Comparison of ENCODE assay signal across 9 mouse cellular contexts in genomic region chr3:100932077-100932944, GRCm38 (mm10). TPM values are rescaled to one million over a fixed set of nuclear protein-coding genes. Genes with fewer than 3 reads are reported as not detected.
DNase-seq lines count a peak whose midpoint lies in the region; ATAC-seq lines count a peak whose summit lies in the region.
"Had no signal": no experiment of that assay in that cellular context is flagged by ENCODE, and none has a peak within 500 bp of the region (broad histone marks: within the 10 kb centered on the region; RNA-seq: fewer than 3 reads in every experiment).

No protein-coding gene starts in this region.

- WGBS in embryonic facial prominence, embryonic 11.5 days = 72% methylated on average over 11 of the region's 11 CpGs
- WGBS in embryonic facial prominence, embryonic 10.5 days = 69% methylated on average over 11 of the region's 11 CpGs

- DNase-seq in embryonic facial prominence, embryonic 11.5 days (ENCODE audit: low spot score) = peak; percentile 21
- DNase-seq in embryonic facial prominence, embryonic 10.5 days (ENCODE audit: low spot score) = no peak
- peak; percentile 26 for DNase-seq in left cerebral cortex, postnatal 4 days
- no peak for DNase-seq in left cerebral cortex, adult 11 months (ENCODE audit: low spot score)
- peak; percentile 50 for DNase-seq in splenic B cell, adult 2 months (ENCODE audit: low read depth, low spot score)
- DNase-seq in adrenal gland, adult 18-20 months (ENCODE audit: low spot score in 2 of 2) = no peak
- no peak for DNase-seq in layer of hippocampus, adult 9-10 months (ENCODE audit: low spot score)

- H3K36me3 ChIP-seq in embryonic facial prominence, embryonic 11.5 days (replicated peaks; ENCODE audit: control insufficient read depth, insufficient read depth, low read depth, low read length) = no peaks in the 10 kb centered on the region; the same call in 1 of the 2 replicates
- peaks cover 85% of the 10 kb centered on the region for H3K36me3 ChIP-seq in embryonic facial prominence, embryonic 10.5 days (replicated peaks)
- no peaks in the 10 kb centered on the region for H3K36me3 ChIP-seq in splenic B cell, adult 2 months (ENCODE audit: control insufficient read depth, insufficient read depth, low read length, poor library complexity, severe bottlenecking)

- intact Hi-C loops in left cerebral cortex, postnatal 4 days (cut with DNase I) = no loop called here

- no peaks in the 10 kb centered on the region for H3K9me3 ChIP-seq in embryonic facial prominence, embryonic 11.5 days (replicated peaks; ENCODE audit: control insufficient read depth, low read length)
- H3K9me3 ChIP-seq in embryonic facial prominence, embryonic 10.5 days = no peaks in the 10 kb centered on the region

- no peak overlapping the region for H3K27ac ChIP-seq in embryonic facial prominence, embryonic 11.5 days (replicated peaks; ENCODE audit: low read depth, low read length)
- no peak overlapping the region for H3K27ac ChIP-seq in embryonic facial prominence, embryonic 10.5 days (replicated peaks)

- no peak for ATAC-seq in embryonic facial prominence, embryonic 11.5 days (replicated peaks; ENCODE audit: insufficient number of reproducible peaks, low FRiP score, low TSS enrichment, low read depth)
- peak; percentile 92 for ATAC-seq in granulocyte monocyte progenitor cell, adult 5-6 weeks (replicated peaks; ENCODE audit: poor library complexity, severe bottlenecking)

- no peaks in the 10 kb centered on the region for H3K4me1 ChIP-seq in embryonic facial prominence, embryonic 11.5 days (ENCODE audit: control insufficient read depth, insufficient read depth, low read length)
- no peaks in the 10 kb centered on the region for H3K4me1 ChIP-seq in embryonic facial prominence, embryonic 10.5 days

- no peak overlapping the region for H3K4me3 ChIP-seq in embryonic facial prominence, embryonic 11.5 days (ENCODE audit: low read depth, low read length)
- H3K4me3 ChIP-seq in embryonic facial prominence, embryonic 10.5 days = no peak overlapping the region
- H3K4me3 ChIP-seq: myocyte had no signal

- no peak overlapping the region for H3K4me2 ChIP-seq in embryonic facial prominence, embryonic 11.5 days (ENCODE audit: low read depth, low read length)

- no peak overlapping the region for H3K9ac ChIP-seq in embryonic facial prominence, embryonic 11.5 days (replicated peaks; ENCODE audit: low read length)

- H3K27me3 ChIP-seq in embryonic facial prominence, embryonic 11.5 days (ENCODE audit: control insufficient read depth, insufficient read depth, low read length) = no peaks in the 10 kb centered on the region
- H3K27me3 ChIP-seq in embryonic facial prominence, embryonic 10.5 days (replicated peaks; ENCODE audit: low read depth, poor library complexity, severe bottlenecking) = no peaks in the 10 kb centered on the region
- H3K27me3 ChIP-seq in splenic B cell, adult 2 months (ENCODE audit: control insufficient read depth, insufficient read depth, low read length, poor library complexity, severe bottlenecking) = no peaks in the 10 kb centered on the region

RNA-seq across cellular contexts. Expression of gene Trim45, which starts 10.3 kb away (rescaled TPM):
- 4.3 and 5.2 TPM in 2 replicates for polyA plus RNA-seq in embryonic facial prominence, embryonic 11.5 days (2014; fragmentation: Nextera tagmentation; extraction: Ambion mirVana)
- 5.7 and 6.3 TPM in 2 replicates for polyA plus RNA-seq in embryonic facial prominence, embryonic 10.5 days (2016; fragmentation: Nextera tagmentation; extraction: Ambion mirVana)
- 1 to 10 TPM; 8.4 to 9.7 TPM for total RNA-seq in left cerebral cortex, postnatal 4 days (2021)
- 14.6 and 15.7 TPM in 2 replicates for total RNA-seq in granulocyte monocyte progenitor cell, adult 5-6 weeks (2014; fragmentation: Nextera tagmentation)
- total RNA-seq in granulocyte monocyte progenitor cell, adult 5-6 weeks (2017) = 26.2 and 29.3 TPM in 2 replicates
- total RNA-seq in adrenal gland, adult 18-20 months (2021) = 1 to 10 TPM; 2.1 to 3.0 TPM

RNA-seq across cellular contexts. Expression of gene Ttf2, which starts 37.2 kb away (rescaled TPM):
- 23.0 and 25.0 TPM in 2 replicates for polyA plus RNA-seq in embryonic facial prominence, embryonic 11.5 days (2014; fragmentation: Nextera tagmentation; extraction: Ambion mirVana)
- 28.1 and 31.4 TPM in 2 replicates for polyA plus RNA-seq in embryonic facial prominence, embryonic 10.5 days (2016; fragmentation: Nextera tagmentation; extraction: Ambion mirVana)
- 1 to 10 TPM; 3.3 to 3.5 TPM for total RNA-seq in left cerebral cortex, postnatal 4 days (2021)
- total RNA-seq in granulocyte monocyte progenitor cell, adult 5-6 weeks (2014; fragmentation: Nextera tagmentation) = 21.3 and 23.5 TPM in 2 replicates
- 29.0 and 29.2 TPM in 2 replicates for total RNA-seq in granulocyte monocyte progenitor cell, adult 5-6 weeks (2017)
- 1 to 10 TPM; 6.0 to 7.7 TPM for total RNA-seq in adrenal gland, adult 18-20 months (2021)

Comparison
In these comparisons a context has a peak if more than half of its experiments do, and no peak if none do; other contexts are left out.
1. DNase-seq: peak in embryonic facial prominence, embryonic 11.5 days (single experiment), left cerebral cortex, postnatal 4 days (single experiment) and splenic B cell, adult 2 months (single experiment); none in embryonic facial prominence, embryonic 10.5 days (single experiment), left cerebral cortex, adult 11 months (single experiment), adrenal gland, adult 18-20 months (0 of 2) and layer of hippocampus, adult 9-10 months (single experiment).